Mouse (Mus musculus) mesoderm, embryonic 11.5 days (tissue): ENCODE results near the gene Trim54.

Experiments
- DNase-seq: peaks from one replicate; pipeline ENCODE4 v3.0.0-alpha.2; 2012; ENCODE audit warnings: low read depth, low spot score

Trim54 gene

DNA sequence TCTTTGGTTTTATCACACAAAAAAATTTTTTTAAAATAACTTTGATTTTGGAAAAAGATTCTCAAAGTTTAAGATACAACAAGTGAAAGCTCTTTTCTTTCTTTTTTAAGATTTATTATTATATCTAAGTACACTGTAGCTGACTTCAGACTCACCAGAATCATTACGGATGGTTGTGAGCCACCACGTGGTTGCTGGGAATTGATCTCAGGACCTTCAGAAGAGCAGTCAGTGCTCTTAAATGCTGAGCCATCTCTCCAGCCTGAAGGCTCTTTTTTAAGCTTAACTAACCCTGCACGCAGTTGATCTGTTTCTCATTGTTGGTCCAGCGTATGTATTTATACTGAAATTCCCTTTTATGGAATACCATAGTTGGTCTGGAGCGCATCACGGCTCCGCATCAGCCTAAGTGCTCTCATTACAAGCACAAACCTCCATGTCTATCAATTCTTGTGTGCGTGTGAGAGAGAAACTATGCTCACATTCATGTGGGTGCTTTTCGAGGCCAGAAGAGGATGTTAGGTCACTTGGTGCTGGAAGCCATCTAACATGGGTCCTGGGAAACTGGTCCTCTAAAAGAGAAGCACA is 64.8 kb downstream of the Trim54 start:
- no peak for DNase-seq

DNA sequence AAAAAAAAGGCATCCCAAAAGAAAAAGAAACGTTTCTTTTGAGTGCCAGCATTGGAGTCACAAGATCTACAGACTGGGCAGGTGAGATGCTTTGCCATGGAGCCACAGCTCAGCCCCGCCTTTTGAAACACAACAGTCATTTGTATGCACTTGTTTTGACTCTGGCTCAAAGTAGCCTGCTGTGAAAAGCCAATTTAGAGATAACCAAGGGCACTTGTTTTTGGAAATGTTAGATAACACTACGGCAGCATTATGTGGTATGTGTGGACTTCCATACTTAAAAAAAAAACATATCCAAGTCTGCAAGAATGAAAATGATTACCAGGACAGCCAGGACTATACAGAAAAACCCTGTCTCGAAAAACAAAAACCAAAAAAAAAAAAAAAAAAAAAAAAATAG is 67.2 kb downstream of the Trim54 start:
- no peak for DNase-seq
